Comparison of ENCODE assay signal across 8 mouse cellular contexts in genomic region chr5:139178895-139179631, GRCm38 (mm10). TPM values are rescaled to one million over a fixed set of nuclear protein-coding genes. Genes with fewer than 3 reads are reported as not detected.
A peak's percentile ranks its signal among the peaks of the same experiment; 100 is the strongest.
DNase-seq lines count a peak whose midpoint lies in the region; ATAC-seq and TF ChIP-seq lines count a peak whose summit lies in the region.

No protein-coding gene starts in this region.

- H3K79me2 ChIP-seq in myocyte (ENCODE audit: control insufficient read depth, insufficient read depth), result no peaks in the 10 kb centered on the region

- no peak overlapping the region for H3ac ChIP-seq in myocyte (ENCODE audit: control insufficient read depth, insufficient read length)

- no peak overlapping the region for H3K27ac ChIP-seq in bone marrow, adult 2 months (ENCODE audit: control insufficient read depth, insufficient read depth, low read depth, low read length, poor library complexity)
- H3K27ac ChIP-seq in embryonic facial prominence, embryonic 15.5 days (replicated peaks), result no peak overlapping the region
- H3K27ac ChIP-seq in heart, embryonic 10.5 days, result no peak overlapping the region
- H3K27ac ChIP-seq in kidney, embryonic 14.5 days (ENCODE audit: low read depth, low read length), result no peak overlapping the region

- H3K4me2 ChIP-seq in embryonic facial prominence, embryonic 15.5 days (replicated peaks), result no peak overlapping the region
- no peak overlapping the region for H3K4me2 ChIP-seq in kidney, embryonic 14.5 days (replicated peaks; ENCODE audit: low read depth, low read length)
- no peak overlapping the region for H3K4me2 ChIP-seq in myocyte (ENCODE audit: low read depth)

- 22% methylated on average over 11 of the region's 11 CpGs for WGBS in bone marrow, adult 2 months
- 25% methylated on average over 11 of the region's 11 CpGs for WGBS in embryonic facial prominence, embryonic 15.5 days
- WGBS in heart, embryonic 10.5 days, result 28% methylated on average over 11 of the region's 11 CpGs
- WGBS in kidney, embryonic 14.5 days, result 29% methylated on average over 11 of the region's 11 CpGs

- ATAC-seq in embryonic facial prominence, embryonic 15.5 days (ENCODE audit: insufficient number of reproducible peaks, low FRiP score, low TSS enrichment, low read depth), result peak; percentile 71; the same call in 1 of the 2 replicates
- ATAC-seq in kidney, embryonic 14.5 days (ENCODE audit: low FRiP score, low TSS enrichment), result peak; percentile 50

- TF ChIP-seq POLR2A in bone marrow, adult 2 months (IDR thresholded peaks at IDR 0.05; ENCODE audit: borderline replicate concordance, control insufficient read depth, low read depth, low read length), result no peak
- TF ChIP-seq POLR2A in myocyte (IDR thresholded peaks at IDR 0.05; ENCODE audit: insufficient read length, low read depth), result no peak

- peak; percentile 99 for TF ChIP-seq CTCF in bone marrow, adult 2 months (IDR thresholded peaks at IDR 0.05; ENCODE audit: control insufficient read depth, insufficient read depth, low read length)

- no peaks in the 10 kb centered on the region for H3K27me3 ChIP-seq in embryonic facial prominence, embryonic 15.5 days
- no peaks in the 10 kb centered on the region for H3K27me3 ChIP-seq in heart, embryonic 10.5 days (ENCODE audit: insufficient read depth, poor library complexity, severe bottlenecking)
- H3K27me3 ChIP-seq in kidney, embryonic 14.5 days (ENCODE audit: control insufficient read depth, insufficient read depth, low read length), result no peaks in the 10 kb centered on the region
- H3K27me3 ChIP-seq in myocyte (ENCODE audit: control insufficient read depth, insufficient read depth, insufficient read length), result no peaks in the 10 kb centered on the region

- H3K9ac ChIP-seq in embryonic facial prominence, embryonic 15.5 days, result no peak overlapping the region
- H3K9ac ChIP-seq in kidney, embryonic 14.5 days (ENCODE audit: low read depth, low read length), result no peak overlapping the region

- no peaks in the 10 kb centered on the region for H3K9me3 ChIP-seq in embryonic facial prominence, embryonic 15.5 days (replicated peaks)
- no peaks in the 10 kb centered on the region for H3K9me3 ChIP-seq in heart, embryonic 10.5 days
- no peaks in the 10 kb centered on the region for H3K9me3 ChIP-seq in kidney, embryonic 14.5 days (ENCODE audit: control insufficient read depth, low read length)

- DNase-seq in B cell, adult 2 months, result peak; percentile 87 to 89
- peak; percentile 87 for DNase-seq in heart, embryonic 10.5 days (ENCODE audit: low spot score)
- DNase-seq in liver, result peak; percentile 85
- peak; percentile 63 to 74 for DNase-seq in spleen, postnatal 36 days (ENCODE audit: low spot score in 2 of 2)

- H3K4me3 ChIP-seq in bone marrow, adult 2 months (replicated peaks; ENCODE audit: control insufficient read depth, low read depth, low read length), result no peak overlapping the region
- no peak overlapping the region for H3K4me3 ChIP-seq in embryonic facial prominence, embryonic 15.5 days (replicated peaks)
- H3K4me3 ChIP-seq in heart, embryonic 10.5 days, result no peak overlapping the region
- H3K4me3 ChIP-seq in kidney, embryonic 14.5 days (ENCODE audit: low read length), result no peak overlapping the region
- no peak overlapping the region for H3K4me3 ChIP-seq in myocyte

- H3K4me1 ChIP-seq in bone marrow, adult 2 months (ENCODE audit: control insufficient read depth, insufficient read depth, low read length), result no peaks in the 10 kb centered on the region; the same call in 1 of the 2 replicates
- H3K4me1 ChIP-seq in embryonic facial prominence, embryonic 15.5 days, result no peaks in the 10 kb centered on the region
- peaks cover 10% of the 10 kb centered on the region; the same call in 1 of the 2 replicates for H3K4me1 ChIP-seq in heart, embryonic 10.5 days
- H3K4me1 ChIP-seq in kidney, embryonic 14.5 days (ENCODE audit: control insufficient read depth, insufficient read depth, low read length), result peaks cover 17% of the 10 kb centered on the region; the same call in 1 of the 2 replicates

- peaks cover 59% of the 10 kb centered on the region for H3K36me3 ChIP-seq in embryonic facial prominence, embryonic 15.5 days
- H3K36me3 ChIP-seq in heart, embryonic 10.5 days, result peaks cover 87% of the 10 kb centered on the region
- H3K36me3 ChIP-seq in kidney, embryonic 14.5 days (ENCODE audit: control insufficient read depth, insufficient read depth, low read length), result peaks cover 60% of the 10 kb centered on the region
- H3K36me3 ChIP-seq in myocyte (ENCODE audit: control insufficient read depth, insufficient read depth), result peaks cover 26% of the 10 kb centered on the region

TF ChIP-seq in myocyte, 11 proteins besides CTCF, POLR2A, EP300 and RAD21:
- TF ChIP-seq POLR2AphosphoS2 (IDR thresholded peaks at IDR 0.05; ENCODE audit: insufficient read length, low read depth), result peak; percentile 23
- no peak for TF ChIP-seq MAX (IDR thresholded peaks at IDR 0.05; ENCODE audit: low read depth)

RNA-seq across cellular contexts. Expression of gene Sun1, which starts 21.4 kb away (rescaled TPM):
- 26.5 and 27.1 TPM in 2 replicates for polyA plus RNA-seq in bone marrow, adult 2 months (2011; ENCODE audit: insufficient read depth, insufficient read length, low replicate concordance, missing spikeins)
- polyA plus RNA-seq in embryonic facial prominence, embryonic 15.5 days (2015; fragmentation: Nextera tagmentation; extraction: Ambion mirVana), result 59.2 and 61.5 TPM in 2 replicates
- 40.3 and 43.8 TPM in 2 replicates for polyA plus RNA-seq in heart, embryonic 10.5 days (2016; fragmentation: Nextera tagmentation; extraction: Ambion mirVana)
- polyA plus RNA-seq in kidney, embryonic 14.5 days (2014; fragmentation: Nextera tagmentation; extraction: Ambion mirVana), result 29.2 and 59.5 TPM in 2 replicates
- 65.5 TPM for polyA plus RNA-seq in myocyte (2012; fragmentation: generic; extraction: Trizol)

RNA-seq across cellular contexts. Expression of gene Dnaaf5, which starts 29.0 kb away (rescaled TPM):
- polyA plus RNA-seq in bone marrow, adult 2 months (2011; ENCODE audit: insufficient read depth, insufficient read length, low replicate concordance, missing spikeins), result 4.1 and 6.5 TPM in 2 replicates
- polyA plus RNA-seq in embryonic facial prominence, embryonic 15.5 days (2015; fragmentation: Nextera tagmentation; extraction: Ambion mirVana), result 8.3 and 12.7 TPM in 2 replicates
- 9.5 and 12.5 TPM in 2 replicates for polyA plus RNA-seq in heart, embryonic 10.5 days (2016; fragmentation: Nextera tagmentation; extraction: Ambion mirVana)
- polyA plus RNA-seq in kidney, embryonic 14.5 days (2014; fragmentation: Nextera tagmentation; extraction: Ambion mirVana), result 9.1 and 11.5 TPM in 2 replicates
- polyA plus RNA-seq in myocyte (2012; fragmentation: generic; extraction: Trizol), result 26.3 TPM

RNA-seq across cellular contexts. Expression of gene Prkar1b, which starts 29.3 kb away (rescaled TPM):
- 6.6 TPM in 1 of 2 replicates, not detected in the other for polyA plus RNA-seq in bone marrow, adult 2 months (2011; ENCODE audit: insufficient read depth, insufficient read length, low replicate concordance, missing spikeins)
- polyA plus RNA-seq in embryonic facial prominence, embryonic 15.5 days (2015; fragmentation: Nextera tagmentation; extraction: Ambion mirVana), result 28.4 and 28.8 TPM in 2 replicates
- polyA plus RNA-seq in heart, embryonic 10.5 days (2016; fragmentation: Nextera tagmentation; extraction: Ambion mirVana), result 7.4 and 8.3 TPM in 2 replicates
- 10.0 and 15.7 TPM in 2 replicates for polyA plus RNA-seq in kidney, embryonic 14.5 days (2014; fragmentation: Nextera tagmentation; extraction: Ambion mirVana)
- 1.3 TPM for polyA plus RNA-seq in myocyte (2012; fragmentation: generic; extraction: Trizol)
